Mouse (Mus musculus): ENCODE measurements around the gene Phf21a.
A peak's percentile ranks its signal among the peaks of the same experiment; 100 is the strongest.

Gene Phf21a

GRCm38 (mm10) chr2:92361795-92362194 lies 268.9 kb downstream of the Phf21a start:
- DNase-seq (ENCODE audit: low spot score): no peak

- no peak for DNase-seq (ENCODE audit: low spot score)
Measured at GRCm38 (mm10) chr2:92362571-92363228, 269.8 kb downstream of the Phf21a start.

- no peak for DNase-seq (ENCODE audit: low spot score)
Measured at GRCm38 (mm10) chr2:92364086-92364485, 271.2 kb downstream of the Phf21a start.

- no peak for DNase-seq (ENCODE audit: low spot score)
Measured at GRCm38 (mm10) chr2:92365568-92365967, 272.7 kb downstream of the Phf21a start.

GRCm38 (mm10) chr2:92367383-92368029 lies 274.6 kb downstream of the Phf21a start:
- no peak for DNase-seq (ENCODE audit: low spot score)

GRCm38 (mm10) chr2:92370375-92370774 lies 277.5 kb downstream of the Phf21a start:
- DNase-seq (ENCODE audit: low spot score): no peak

- no peak for DNase-seq (ENCODE audit: low spot score)
Measured at GRCm38 (mm10) chr2:92370821-92371805, 278.2 kb downstream of the Phf21a start.

- DNase-seq (ENCODE audit: low spot score): no peak
Measured at GRCm38 (mm10) chr2:92371971-92372690, 279.2 kb downstream of the Phf21a start.

GRCm38 (mm10) chr2:92372767-92373436 lies 280.0 kb downstream of the Phf21a start:
- DNase-seq (ENCODE audit: low spot score): no peak

- no peak for DNase-seq (ENCODE audit: low spot score)
Measured at GRCm38 (mm10) chr2:92373437-92373813, 280.5 kb downstream of the Phf21a start.

GRCm38 (mm10) chr2:92374514-92374913 lies 281.6 kb downstream of the Phf21a start, which contains the start of the genes Pex16 and Large2:
Pex16 (plus strand) TSS chr2:92374676.
Large2 (minus strand) TSS chr2:92374869.
- no peak for DNase-seq (ENCODE audit: low spot score)

- peak; percentile 72 for DNase-seq (ENCODE audit: low spot score)
Measured at GRCm38 (mm10) chr2:92375099-92375623, 282.2 kb downstream of the Phf21a start.

- DNase-seq (ENCODE audit: low spot score): no peak
Measured at GRCm38 (mm10) chr2:92375788-92376187, 282.9 kb downstream of the Phf21a start.

- DNase-seq (ENCODE audit: low spot score): no peak
Measured at GRCm38 (mm10) chr2:92376300-92376699, 283.4 kb downstream of the Phf21a start.

GRCm38 (mm10) chr2:92377320-92377719 lies 284.4 kb downstream of the Phf21a start:
- DNase-seq (ENCODE audit: low spot score): no peak

- DNase-seq (ENCODE audit: low spot score): no peak
Measured at GRCm38 (mm10) chr2:92379783-92380494, 287.0 kb downstream of the Phf21a start.

- no peak for DNase-seq (ENCODE audit: low spot score)
Measured at GRCm38 (mm10) chr2:92380495-92381050, 287.7 kb downstream of the Phf21a start.

- DNase-seq (ENCODE audit: low spot score): no peak
Measured at GRCm38 (mm10) chr2:92381161-92381560, 288.2 kb downstream of the Phf21a start.

- DNase-seq (ENCODE audit: low spot score): no peak
Measured at GRCm38 (mm10) chr2:92381901-92382588, 289.1 kb downstream of the Phf21a start, which contains the start of gene 1700029I15Rik. 1700029I15Rik (plus strand) TSS chr2:92382538.
